In genomic region chr1:136089368-136090165, GRCm38 (mm10) we compare ENCODE assay signal across 18 mouse cellular contexts. TPM values are rescaled to one million over a fixed set of nuclear protein-coding genes. Genes with fewer than 3 reads are reported as not detected.
A peak's percentile ranks its signal among the peaks of the same experiment; 100 is the strongest.
DNase-seq lines count a peak whose midpoint lies in the region; ATAC-seq and TF ChIP-seq lines count a peak whose summit lies in the region.
"Had no signal": no experiment of that assay in that cellular context is flagged by ENCODE, and none has a peak within 500 bp of the region (broad histone marks: within the 10 kb centered on the region; RNA-seq: fewer than 3 reads in every experiment).

No protein-coding gene starts in this region.

- 51% methylated on average over 9 of the region's 9 CpGs for WGBS in hindbrain, postnatal 0 days
- 80% methylated on average over 9 of the region's 9 CpGs for WGBS in hindbrain, embryonic 11.5 days

- no peaks in the 10 kb centered on the region for H3K27me3 ChIP-seq in hindbrain, postnatal 0 days (ENCODE audit: insufficient read depth, low read length)
- no peaks in the 10 kb centered on the region for H3K27me3 ChIP-seq in hindbrain, embryonic 11.5 days (ENCODE audit: control insufficient read depth, insufficient read depth, low read length)
- H3K27me3 ChIP-seq: neural tube, embryonic 15.5 days had no signal

- no peak for TF ChIP-seq POLR2A in brain, embryonic 14.5 days (IDR thresholded peaks at IDR 0.05; ENCODE audit: borderline replicate concordance, extremely low read depth, insufficient read depth, insufficient read length, poor library complexity, severe bottlenecking)

- H3K36me3 ChIP-seq in hindbrain, postnatal 0 days (ENCODE audit: insufficient read depth, low read length) = no peaks in the 10 kb centered on the region
- no peaks in the 10 kb centered on the region for H3K36me3 ChIP-seq in hindbrain, embryonic 11.5 days (ENCODE audit: control insufficient read depth, insufficient read depth, low read length)
- H3K36me3 ChIP-seq: G1E; heart, embryonic 12.5 days; liver, embryonic 12.5 days; lung, embryonic 15.5 days; neural tube, embryonic 15.5 days had no signal

- peaks cover 6% of the 10 kb centered on the region; the same call in 1 of the 2 replicates for H3K4me1 ChIP-seq in hindbrain, postnatal 0 days (ENCODE audit: insufficient read depth, low read length)
- no peaks in the 10 kb centered on the region for H3K4me1 ChIP-seq in hindbrain, embryonic 11.5 days (replicated peaks; ENCODE audit: control insufficient read depth, insufficient read depth, low read length)
- H3K4me1 ChIP-seq: lung, embryonic 15.5 days; neural tube, embryonic 15.5 days had no signal

- ATAC-seq in hindbrain, postnatal 0 days = 0 out of 2 replicates have a peak, but pooled peaks have one; percentile 29
- no peak for ATAC-seq in hindbrain, embryonic 11.5 days (ENCODE audit: low FRiP score)
- ATAC-seq: liver, embryonic 12.5 days had no signal

- H3K27ac ChIP-seq in hindbrain, postnatal 0 days = peak overlapping the region; percentile 26; the same call in 1 of the 2 replicates
- no peak overlapping the region for H3K27ac ChIP-seq in hindbrain, embryonic 11.5 days (ENCODE audit: low read depth, low read length)
- H3K27ac ChIP-seq: hindbrain, embryonic 14.5 days; liver, embryonic 12.5 days; lung, embryonic 15.5 days; neural tube, embryonic 15.5 days had no signal

- no peaks in the 10 kb centered on the region for H3K9me3 ChIP-seq in hindbrain, postnatal 0 days (ENCODE audit: low read length)
- H3K9me3 ChIP-seq in hindbrain, embryonic 11.5 days (ENCODE audit: control insufficient read depth, low read length) = no peaks in the 10 kb centered on the region
- H3K9me3 ChIP-seq: G1E; heart, embryonic 12.5 days; liver, embryonic 12.5 days; lung, embryonic 15.5 days; neural tube, embryonic 15.5 days had no signal

- H3K9ac ChIP-seq in hindbrain, postnatal 0 days (replicated peaks; ENCODE audit: low read length) = no peak overlapping the region
- H3K9ac ChIP-seq in hindbrain, embryonic 11.5 days (ENCODE audit: low read depth, low read length) = no peak overlapping the region
- H3K9ac ChIP-seq: heart, embryonic 12.5 days; hindbrain, embryonic 14.5 days; liver, embryonic 12.5 days; lung, embryonic 15.5 days; neural tube, embryonic 15.5 days had no signal

- no peak overlapping the region for H3K4me3 ChIP-seq in hindbrain, postnatal 0 days (ENCODE audit: low read length)
- no peak overlapping the region for H3K4me3 ChIP-seq in hindbrain, embryonic 11.5 days (ENCODE audit: low read depth, low read length)
- H3K4me3 ChIP-seq: heart, embryonic 12.5 days; liver, embryonic 12.5 days; lung, embryonic 15.5 days; neural tube, embryonic 15.5 days had no signal

- no peak overlapping the region for H3K4me2 ChIP-seq in hindbrain, postnatal 0 days (ENCODE audit: low read depth, low read length)
- H3K4me2 ChIP-seq in hindbrain, embryonic 11.5 days (replicated peaks; ENCODE audit: low read depth, low read length) = no peak overlapping the region
- H3K4me2 ChIP-seq: heart, embryonic 12.5 days; hindbrain, embryonic 14.5 days; liver, embryonic 12.5 days; lung, embryonic 15.5 days; neural tube, embryonic 15.5 days had no signal

- TF ChIP-seq CTCF in hindbrain, postnatal 0 days (IDR thresholded peaks at IDR 0.05; ENCODE audit: low read depth) = no peak
- TF ChIP-seq CTCF in brain, embryonic 14.5 days (IDR thresholded peaks at IDR 0.05; ENCODE audit: borderline replicate concordance, extremely low read depth, insufficient read depth, insufficient read length) = no peak

- peak; percentile 33 to 36 for DNase-seq in frontal cortex, postnatal 36 days (ENCODE audit: low spot score in 2 of 2)
- no peak for DNase-seq in frontal cortex, postnatal 10 days (ENCODE audit: low spot score in 2 of 2)
- no peak for DNase-seq in hindbrain, postnatal 0 days (ENCODE audit: low spot score)
- no peak for DNase-seq in hindbrain, embryonic 11.5 days (ENCODE audit: low spot score)
- DNase-seq in Muller cell, postnatal 12 days (ENCODE audit: inconsistent ontology term) = peak; percentile 2
- peak; percentile 31 for DNase-seq in brain, embryonic 14.5 days (ENCODE audit: low read depth)
- no peak for DNase-seq in ovary, postnatal 36 days (ENCODE audit: low spot score)
- DNase-seq: adrenal gland, postnatal 10 days; cerebellum, adult 9-11 months; kidney, adult 18-20 months; kidney, postnatal 36 days had no signal

RNA-seq across cellular contexts. Expression of gene Cacna1s, which starts 37.0 kb away (rescaled TPM):
- total RNA-seq in hindbrain, postnatal 0 days (2014; rRNA removed) = 1.9 and 4.1 TPM in 2 replicates
- polyA plus RNA-seq in hindbrain, postnatal 0 days (2015; fragmentation: Nextera tagmentation; extraction: Ambion mirVana) = 0.53 and 0.69 TPM in 2 replicates
- 0.20 and 0.43 TPM in 2 replicates for polyA plus RNA-seq in hindbrain, embryonic 11.5 days (2014; fragmentation: Nextera tagmentation; extraction: Ambion mirVana)
- polyA plus RNA-seq in brain, embryonic 14.5 days (2012; rRNA removed) = 0.40 and 0.74 TPM in 2 replicates
- polyA plus RNA-seq: G1E had no signal

RNA-seq across cellular contexts. Expression of gene Ascl5, which starts 39.0 kb away (rescaled TPM):
- total RNA-seq in hindbrain, postnatal 0 days (2014; rRNA removed) = not detected in 2 replicates
- 0.38 and 0.47 TPM in 2 replicates for polyA plus RNA-seq in hindbrain, postnatal 0 days (2015; fragmentation: Nextera tagmentation; extraction: Ambion mirVana)
- not detected in 2 replicates for polyA plus RNA-seq in hindbrain, embryonic 11.5 days (2014; fragmentation: Nextera tagmentation; extraction: Ambion mirVana)
- 0.15 and 0.30 TPM in 2 replicates for polyA plus RNA-seq in brain, embryonic 14.5 days (2012; rRNA removed)
- total RNA-seq: adrenal gland, postnatal 10 days; G1E; gastrocnemius, adult 8-10 months had no signal
- polyA plus RNA-seq: G1E; heart, embryonic 12.5 days; hindbrain, embryonic 14.5 days; liver, embryonic 12.5 days; lung, embryonic 15.5 days; neural tube, embryonic 15.5 days had no signal

RNA-seq across cellular contexts. Expression of gene Kif21b, which starts 41.6 kb away (rescaled TPM):
- 144 and 155 TPM in 2 replicates for total RNA-seq in hindbrain, postnatal 0 days (2014; rRNA removed)
- 22.6 and 26.8 TPM in 2 replicates for polyA plus RNA-seq in hindbrain, postnatal 0 days (2015; fragmentation: Nextera tagmentation; extraction: Ambion mirVana)
- 17.7 and 24.4 TPM in 2 replicates for polyA plus RNA-seq in hindbrain, embryonic 11.5 days (2014; fragmentation: Nextera tagmentation; extraction: Ambion mirVana)
- 140 and 182 TPM in 2 replicates for polyA plus RNA-seq in brain, embryonic 14.5 days (2012; rRNA removed)

Comparison
In these comparisons a context has a peak if more than half of its experiments do, and no peak if none do; other contexts are left out.
1. DNase-seq: peak in frontal cortex, postnatal 36 days (2 of 2), Muller cell, postnatal 12 days (single experiment) and brain, embryonic 14.5 days (single experiment); none in frontal cortex, postnatal 10 days (0 of 2), hindbrain, postnatal 0 days (single experiment), hindbrain, embryonic 11.5 days (single experiment) and ovary, postnatal 36 days (single experiment).